Mouse (Mus musculus) spleen, adult 2 months (tissue): ENCODE results near the gene March6.

ENCODE experiments used
- CTCF ChIP-seq: fragments of 200-500 bp; IDR thresholded peaks from 2 replicates; pipeline ENCODE4 v1.5.1; 2011; ENCODE audit warnings: mild to moderate bottlenecking, inconsistent platforms; ENCODE audit not compliant: insufficient read depth, insufficient read length, insufficient replicate concordance; ENCODE audit errors: extremely low read depth
- POLR2A ChIP-seq: fragments of 200-500 bp; IDR thresholded peaks from 2 replicates; pipeline ENCODE4 v1.6.1; 2011; ENCODE audit warnings: low read depth, low read length, inconsistent platforms

DNA sequence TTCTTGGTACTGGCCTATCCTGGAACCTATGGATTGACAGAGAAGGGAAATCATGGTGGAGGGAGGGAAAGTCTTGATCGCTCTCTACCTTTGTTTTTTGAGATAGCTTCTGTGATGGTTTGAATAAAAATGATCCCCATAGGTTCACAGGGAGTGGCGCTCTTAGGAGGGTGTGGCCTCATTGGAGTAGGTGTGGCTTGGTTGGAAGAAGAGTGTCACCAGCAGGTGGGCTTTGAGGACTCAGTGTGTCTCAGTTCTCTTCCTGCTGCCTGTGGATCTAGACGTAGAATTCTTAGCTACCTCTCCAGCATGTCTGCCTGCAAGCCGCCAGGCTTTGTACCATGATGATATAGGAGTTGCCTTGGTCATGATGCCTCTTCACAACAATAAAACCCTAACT, 31.1 kb upstream of the March6 start:
- TF ChIP-seq POLR2A (no peak), CTCF (no peak)
